Mouse (Mus musculus) MEL (cell line): ENCODE data around the gene Slc25a12. TPM values are rescaled to one million over a fixed set of nuclear protein-coding genes. Genes with fewer than 3 reads are reported as not detected.

Experiments
- DNase-seq: peaks from one replicate; pipeline ENCODE4 v3.0.0; 2011; ENCODE audit warnings: low read depth, low spot score
- H3K27ac ChIP-seq: 2 replicates; pipeline ENCODE4 v1.5.1; 2012; ENCODE audit warnings: low read depth, mild to moderate bottlenecking, control low read depth, low read length, moderate library complexity; ENCODE audit not compliant: control insufficient read depth
- H3K27me3 ChIP-seq, 2 experiments: fragments of 150-350 bp in 1 of 2; sonication (generic) in 1 of 2; 2 replicates each; pipeline ENCODE4 v1.6.1; 2012; ENCODE audit warnings: low read length in 2 of 2, mild to moderate bottlenecking in 2 of 2, improper control_type of control experiment in 1 of 2, moderate library complexity in 1 of 2; ENCODE audit not compliant: insufficient read depth in 2 of 2, control insufficient read depth in 1 of 2
- H3K36me3 ChIP-seq, 2 experiments: 2 replicates each; pipeline ENCODE4 v1.6.1; 2012 to 2014; ENCODE audit warnings: low read length in 2 of 2, improper control_type of control experiment in 1 of 2, inconsistent platforms in 1 of 2, mild to moderate bottlenecking in 1 of 2; ENCODE audit not compliant: insufficient read depth in 2 of 2, control insufficient read depth in 1 of 2
- H3K4me1 ChIP-seq, 2 experiments: fragments of 150-350 bp in 1 of 2; sonication (generic) in 1 of 2; 2 replicates each; pipeline ENCODE4 v1.6.1; 2012; ENCODE audit warnings: low read length in 2 of 2, improper control_type of control experiment in 1 of 2, mild to moderate bottlenecking in 1 of 2; ENCODE audit not compliant: insufficient read depth in 2 of 2, control insufficient read depth in 1 of 2
- H3K4me3 ChIP-seq, 2 experiments: fragments of 150-350 bp in 1 of 2; sonication (generic) in 1 of 2; 2 replicates each; pipeline ENCODE4 v1.5.1; 2012; ENCODE audit warnings: low read depth in 2 of 2, low read length in 2 of 2, mild to moderate bottlenecking in 2 of 2, moderate library complexity in 2 of 2, control low read depth in 1 of 2, improper control_type of control experiment in 1 of 2; ENCODE audit not compliant: control insufficient read depth in 1 of 2, insufficient read depth in 1 of 2
- H3K79me2 ChIP-seq: 2 replicates; pipeline ENCODE4 v1.6.1; 2012; ENCODE audit warnings: mild to moderate bottlenecking, low read length, moderate library complexity; ENCODE audit not compliant: control insufficient read depth, poor library complexity, insufficient read depth
- H3K9ac ChIP-seq: 2 replicates; pipeline ENCODE4 v1.6.1; 2012; ENCODE audit warnings: low read depth, mild to moderate bottlenecking, control low read depth, low read length, moderate library complexity; ENCODE audit not compliant: control insufficient read depth, poor library complexity, severe bottlenecking
- H3K9me3 ChIP-seq: fragments of 150-350 bp; sonication (generic); replicated peaks from 2 replicates; pipeline ENCODE4 v1.6.1; 2012; ENCODE audit warnings: mild to moderate bottlenecking, low read length, improper control_type of control experiment, moderate library complexity; ENCODE audit not compliant: insufficient read depth
- CHD2 ChIP-seq: IDR thresholded peaks from 2 replicates; pipeline ENCODE4 v1.6.1; 2011; ENCODE audit warnings: low read length, improper control_type of control experiment
- CTCF ChIP-seq, 3 experiments: IDR thresholded peaks in 2 of 3; conservative IDR thresholded peaks in 1 of 3; 2 replicates each; pipeline ENCODE4 v1.5.1; 2011 to 2012; ENCODE audit warnings: low read length in 3 of 3, low read depth in 2 of 3, mild to moderate bottlenecking in 2 of 3, improper control_type of control experiment in 1 of 3, inconsistent platforms in 1 of 3, mixed read lengths in 1 of 3, moderate library complexity in 1 of 3; ENCODE audit not compliant: control insufficient read depth in 1 of 3, insufficient read depth in 1 of 3, poor library complexity in 1 of 3, severe bottlenecking in 1 of 3
- ELF1 ChIP-seq: IDR thresholded peaks from 2 replicates; pipeline ENCODE4 v1.6.1; 2014; ENCODE audit warnings: low read depth, mild to moderate bottlenecking, inconsistent platforms, low read length, improper control_type of control experiment, moderate library complexity
- ETS1 ChIP-seq: IDR thresholded peaks from 2 replicates; pipeline ENCODE4 v1.6.1; 2012; ENCODE audit warnings: low read depth, mild to moderate bottlenecking, inconsistent platforms, low read length, improper control_type of control experiment, moderate library complexity
- HCFC1 ChIP-seq: IDR thresholded peaks from 2 replicates; pipeline ENCODE4 v1.6.1; 2012; ENCODE audit warnings: low read depth, mild to moderate bottlenecking, inconsistent platforms, low read length, improper control_type of control experiment, moderate library complexity
- JUND ChIP-seq: IDR thresholded peaks from 2 replicates; pipeline ENCODE4 v1.6.1; 2011; ENCODE audit warnings: low read depth, mild to moderate bottlenecking, improper control_type of control experiment, low read length
- KAT2A ChIP-seq: conservative IDR thresholded peaks from 2 replicates; pipeline ENCODE4 v1.6.1; 2012; ENCODE audit warnings: low read depth, low read length, improper control_type of control experiment, inconsistent platforms
- MAX ChIP-seq: IDR thresholded peaks from 2 replicates; pipeline ENCODE4 v1.6.1; 2011; ENCODE audit warnings: low read length, improper control_type of control experiment
- MAZ ChIP-seq: IDR thresholded peaks from 2 replicates; pipeline ENCODE4 v1.6.1; 2012; ENCODE audit warnings: low read depth, mild to moderate bottlenecking, inconsistent platforms, low read length, improper control_type of control experiment
- MYC ChIP-seq: IDR thresholded peaks from 2 replicates; pipeline ENCODE4 v1.6.1; 2011; ENCODE audit warnings: low read depth, mild to moderate bottlenecking, low read length, improper control_type of control experiment, moderate library complexity
- NELFE ChIP-seq: IDR thresholded peaks from 2 replicates; pipeline ENCODE4 v1.6.1; 2011; ENCODE audit warnings: low read depth, low read length, improper control_type of control experiment
- POLR2A ChIP-seq, 2 experiments: IDR thresholded peaks; 2 replicates each; pipeline ENCODE4 v1.6.1; 2011 to 2012; ENCODE audit warnings: low read length in 2 of 2, mild to moderate bottlenecking in 2 of 2, control low read depth in 1 of 2, improper control_type of control experiment in 1 of 2, low read depth in 1 of 2, moderate library complexity in 1 of 2; ENCODE audit not compliant: control insufficient read depth in 1 of 2, insufficient read depth in 1 of 2, poor library complexity in 1 of 2
- TAL1 ChIP-seq: IDR thresholded peaks from 2 replicates; pipeline ENCODE4 v1.6.1; 2012; ENCODE audit warnings: mild to moderate bottlenecking, inconsistent platforms, low read length, moderate library complexity, mixed read lengths
- TBP ChIP-seq: IDR thresholded peaks from 2 replicates; pipeline ENCODE4 v1.8.0; 2011; ENCODE audit warnings: low read depth, low read length, improper control_type of control experiment
- TCF12 ChIP-seq: IDR thresholded peaks from 2 replicates; pipeline ENCODE4 v1.6.1; 2014; ENCODE audit warnings: low read depth, mild to moderate bottlenecking, inconsistent platforms, low read length, improper control_type of control experiment, moderate library complexity
- UBTF ChIP-seq: IDR thresholded peaks from 2 replicates; pipeline ENCODE4 v1.6.1; 2012; ENCODE audit warnings: low read depth, mild to moderate bottlenecking, inconsistent platforms, low read length, improper control_type of control experiment, moderate library complexity, borderline replicate concordance; ENCODE audit not compliant: insufficient read depth
- USF2 ChIP-seq, 2 experiments: IDR thresholded peaks; 2 replicates each; pipeline ENCODE4 v1.6.1; 2011 to 2012; ENCODE audit warnings: improper control_type of control experiment in 2 of 2, low read length in 2 of 2, borderline replicate concordance in 1 of 2, inconsistent platforms in 1 of 2, low read depth in 1 of 2, mild to moderate bottlenecking in 1 of 2; ENCODE audit not compliant: insufficient read depth in 1 of 2
- ZC3H11A ChIP-seq: IDR thresholded peaks from 2 replicates; pipeline ENCODE4 v1.6.1; 2012; ENCODE audit warnings: low read depth, mild to moderate bottlenecking, inconsistent platforms, low read length, improper control_type of control experiment
- ZMIZ1 ChIP-seq: IDR thresholded peaks from 2 replicates; pipeline ENCODE4 v1.6.1; 2012; ENCODE audit warnings: low read depth, mild to moderate bottlenecking, inconsistent platforms, low read length, improper control_type of control experiment, moderate library complexity
- polyA plus RNA-seq, 2 experiments: library from polyadenylated mRNA; stranded (reverse) in 1 of 2; unstranded in 1 of 2; fragments of >175 nt in 1 of 2; fragments of >200 nt in 1 of 2; gene quantifications; 2 replicates each; pipeline versions ENCODE4 v1.2.1 to v1.2.4; 2012; ENCODE audit warnings: low replicate concordance in 2 of 2, low read depth in 1 of 2; ENCODE audit not compliant: insufficient read length in 2 of 2, insufficient read depth in 1 of 2, missing spikeins in 1 of 2
- total RNA-seq: library from RNA; depleted of rRNA; stranded (reverse); fragments of 300-350 nt; gene quantifications from 2 replicates; pipeline ENCODE4 v1.2.3, GENCODE M21; 2012

Gene Slc25a12
- total and polyA plus RNA-seq, 3 experiments: 63.2 to 98.6 TPM; not detected in 1

GRCm38 (mm10) chr2:71314080-71314479 lies 53.5 kb downstream of the Slc25a12 start:
- H3K36me3 ChIP-seq: peaks cover 0 to 11% of the 10 kb centered on the region in 2 experiments; a peak in 2 of 4 replicates
- H3K27ac ChIP-seq: no peak overlapping the region
- H3K4me1 ChIP-seq: no peaks in the 10 kb centered on the region
- H3K9ac ChIP-seq: no peak overlapping the region
- TF ChIP-seq POLR2A (IDR thresholded peaks at IDR 0.05; ENCODE audit: control insufficient read depth in 1 of 2, insufficient read depth in 1 of 2, low read depth in 1 of 2, low read length in 2 of 2, poor library complexity in 1 of 2) (no peak), ETS1 (no peak)
- TF ChIP-seq, all 39 proteins: peak for 0
- Histone ChIP-seq H3K27me3 (no peaks in the 10 kb centered on the region), H3K9me3 (no peaks in the 10 kb centered on the region), H3K4me3 (no peak overlapping the region), H3K79me2 (no peaks in the 10 kb centered on the region)
- no peak for DNase-seq

- TF ChIP-seq CTCF (IDR thresholded peaks at IDR 0.05 in 2 of 3, conservative IDR thresholded peaks at IDR 0.05 in 1 of 3; ENCODE audit: control insufficient read depth in 1 of 3, insufficient read depth in 1 of 3, low read depth in 2 of 3, low read length in 3 of 3, poor library complexity in 1 of 3, severe bottlenecking in 1 of 3) (no peak), UBTF (no peak), NELFE (no peak), TBP (no peak), MAX (no peak), USF2 (IDR thresholded peaks at IDR 0.05; ENCODE audit: borderline replicate concordance in 1 of 2, insufficient read depth in 1 of 2, low read depth in 1 of 2, low read length in 2 of 2) (no peak), ELF1 (no peak), ZC3H11A (no peak), TCF12 (no peak), MAZ (no peak), JUND (no peak), HCFC1 (no peak)
- H3K4me3 ChIP-seq: no peak overlapping the region
- H3K27me3 ChIP-seq: no peaks in the 10 kb centered on the region
- no peaks in the 10 kb centered on the region for H3K4me1 ChIP-seq
- DNase-seq: no peak
- peaks cover 0 to 9% of the 10 kb centered on the region in 2 experiments; a peak in 2 of 4 replicates for H3K36me3 ChIP-seq
- H3K9ac ChIP-seq: no peak overlapping the region
- H3K79me2 ChIP-seq: no peaks in the 10 kb centered on the region
- no peak overlapping the region for H3K27ac ChIP-seq
- H3K9me3 ChIP-seq: no peaks in the 10 kb centered on the region
These were observed 55.5 kb downstream of the Slc25a12 start for GRCm38 (mm10) chr2:71312067-71312466.

GRCm38 (mm10) chr2:71309726-71310125 lies 57.8 kb downstream of the Slc25a12 start:
- no peak overlapping the region for H3K27ac ChIP-seq
- no peaks in the 10 kb centered on the region for H3K27me3 ChIP-seq
- no peak overlapping the region for H3K9ac ChIP-seq
- H3K4me3 ChIP-seq: no peak overlapping the region
- no peaks in the 10 kb centered on the region for H3K9me3 ChIP-seq
- peaks cover 0 to 7% of the 10 kb centered on the region in 2 experiments; a peak in 2 of 4 replicates for H3K36me3 ChIP-seq
- H3K79me2 ChIP-seq: no peaks in the 10 kb centered on the region
- DNase-seq: no peak
- H3K4me1 ChIP-seq: no peaks in the 10 kb centered on the region
- TF ChIP-seq ZMIZ1: no peak
- no peak for TF ChIP-seq TBP
- no peak for TF ChIP-seq KAT2A
- no peak for TF ChIP-seq TAL1
- no peak for TF ChIP-seq MYC
- TF ChIP-seq UBTF: no peak
- TF ChIP-seq ZC3H11A: no peak
- no peak for TF ChIP-seq TCF12
- no peak for TF ChIP-seq CHD2
